Mouse (Mus musculus): ENCODE data around the gene Fkbp6.

- no peak for TF ChIP-seq POLR2A (IDR thresholded peaks at IDR 0.05; ENCODE audit: borderline replicate concordance, extremely low read depth, insufficient read depth, insufficient read length, poor library complexity, severe bottlenecking)
- no peak for TF ChIP-seq CTCF (IDR thresholded peaks at IDR 0.05; ENCODE audit: borderline replicate concordance, extremely low read depth, insufficient read depth, insufficient read length)
Observed at GRCm38 (mm10) chr5:135326121-135326659, 23.7 kb downstream of the Fkbp6 start.

All from brain, embryonic 14.5 days (tissue).